Mouse (Mus musculus) neutrophil, adult 59 days (primary cell): ENCODE results near the gene Vars. TPM values are rescaled to one million over a fixed set of nuclear protein-coding genes. Genes with fewer than 3 reads are reported as not detected.

ENCODE experiments used
- total RNA-seq, 2 experiments: library from RNA; stranded (reverse); gene quantifications; 1 replicate in 1 of 2; 2 replicates in 1 of 2; pipeline ENCODE4 v1.2.4; 2023

Gene Vars
- total RNA-seq: 10 to 100 TPM; 61.3 to 70.3 TPM

GRCm38 (mm10) chr17:35000717-35001451, at the start of gene Vars:
Vars (plus strand) TSS chr17:35000987.

GRCm38 (mm10) chr17:34959130-34959778, 41.5 kb upstream of the Vars start, which contains the start of gene Hspa1b:
Hspa1b (minus strand) TSS chr17:34959238.

GRCm38 (mm10) chr17:34969822-34970221, 31.0 kb upstream of the Vars start, which contains the start of gene Gm20481:
Gm20481 (plus strand) TSS chr17:34969912.

GRCm38 (mm10) chr17:34972069-34972749, 28.6 kb upstream of the Vars start, which contains the start of the genes Hspa1a and Hspa1l:
Hspa1a (minus strand) TSS chr17:34972156.
Hspa1l (plus strand) TSS chr17:34972703.

GRCm38 (mm10) chr17:34981690-34982180, 19.1 kb upstream of the Vars start, which contains the start of gene Lsm2:
Lsm2 (plus strand) TSS chr17:34981862.

GRCm38 (mm10) chr17:35016376-35016775, 15.6 kb downstream of the Vars start, which contains the start of gene Vwa7:
Vwa7 (plus strand) TSS chr17:35016579.

GRCm38 (mm10) chr17:35027277-35028068, 26.7 kb downstream of the Vars start, which contains the start of gene Sapcd1:
Sapcd1 (minus strand) TSS chr17:35028016.

GRCm38 (mm10) chr17:35046681-35047455, 46.1 kb downstream of the Vars start, which contains the start of gene Msh5:
Msh5 (minus strand) TSS chr17:35046745.

GRCm38 (mm10) chr17:35049561-35050016, 48.8 kb downstream of the Vars start, which contains the start of gene Clic1:
Clic1 (plus strand) TSS chr17:35049966.

GRCm38 (mm10) chr17:35058911-35059892, 58.4 kb downstream of the Vars start, which contains the start of gene Ddah2:
Ddah2 (plus strand) TSS chr17:35059035.

GRCm38 (mm10) chr17:35064951-35065947, 64.5 kb downstream of the Vars start, which contains the start of gene Ly6g6c:
Ly6g6c (plus strand) TSS chr17:35065388.

Other genes with a start within 250 kb of the Vars start
- not detected for gene Cyp21a1, start 196.4 kb upstream of the Vars start, total RNA-seq
- 10 to 100 TPM; 39.4 to 40.7 TPM for gene Stk19, start 164.0 kb upstream of the Vars start, total RNA-seq
- gene Dxo, start 164.0 kb upstream of the Vars start, total RNA-seq: 10 to 100 TPM; 46.2 to 53.2 TPM
- 10 to 100 TPM; 83.2 to 91.6 TPM for gene Skiv2l, start 150.8 kb upstream of the Vars start, total RNA-seq
- 10 to 100 TPM; 24.1 to 27.8 TPM for gene Nelfe, start 150.6 kb upstream of the Vars start, total RNA-seq
- gene Cfb, start 138.5 kb upstream of the Vars start, total RNA-seq: under 1 TPM; 0.64 to 0.73 TPM
- 1 to 10 TPM; 2.7 to 2.8 TPM for gene Zbtb12, start 121.5 kb upstream of the Vars start, total RNA-seq
- gene Gm20547, start 118.9 kb upstream of the Vars start, total RNA-seq: not detected
- gene C2, start 102.7 kb upstream of the Vars start, total RNA-seq: 1 to 10 TPM in 1 of 2 experiments, under 1 TPM in 1; 0.22 to 1.6 TPM
- gene Ehmt2, start 102.5 kb upstream of the Vars start, total RNA-seq: 10 to 100 TPM; 58.0 to 71.6 TPM
- gene Slc44a4, start 86.5 kb upstream of the Vars start, total RNA-seq: under 1 TPM in 1 of 2 experiments, not detected in 1; 0.24 TPM
- gene Neu1, start 69.7 kb upstream of the Vars start, total RNA-seq: 10 to 100 TPM; 71.5 to 75.3 TPM
- gene Hspa1b, start 41.7 kb upstream of the Vars start, total RNA-seq: 10 to 100 TPM in 1 of 2 experiments, 1 to 10 TPM in 1; 6.4 to 28.6 TPM
- gene Gm20481, start 31.1 kb upstream of the Vars start, total RNA-seq: not detected
- 10 to 100 TPM; 14.6 to 41.1 TPM for gene Hspa1a, start 28.8 kb upstream of the Vars start, total RNA-seq
- not detected for gene Hspa1l, start 28.3 kb upstream of the Vars start, total RNA-seq
- gene Lsm2, start 19.1 kb upstream of the Vars start, total RNA-seq: 10 to 100 TPM; 29.9 to 39.2 TPM
- not detected for gene Vwa7, start 15.6 kb downstream of the Vars start, total RNA-seq
- under 1 TPM; 0.82 to 0.84 TPM for gene Sapcd1, start 27.0 kb downstream of the Vars start, total RNA-seq
- 1 to 10 TPM; 6.7 to 8.8 TPM for gene Msh5, start 45.8 kb downstream of the Vars start, total RNA-seq
- 100 to 1,000 TPM; 271 to 302 TPM for gene Clic1, start 49.0 kb downstream of the Vars start, total RNA-seq
- gene Ddah2, start 58.0 kb downstream of the Vars start, total RNA-seq: 1 to 10 TPM; 3.4 to 4.6 TPM
- not detected for gene Ly6g6c, start 64.4 kb downstream of the Vars start, total RNA-seq
- under 1 TPM; 0.64 to 0.93 TPM for gene Mpig6b, start 65.2 kb downstream of the Vars start, total RNA-seq
- not detected for gene Ly6g6e, start 75.9 kb downstream of the Vars start, total RNA-seq
- not detected for gene Ly6g6d, start 77.1 kb downstream of the Vars start, total RNA-seq
- under 1 TPM; 0.31 to 0.55 TPM for gene Ly6g6f, start 84.6 kb downstream of the Vars start, total RNA-seq
- 10 to 100 TPM; 48.8 to 54.6 TPM for gene Abhd16a, start 88.3 kb downstream of the Vars start, total RNA-seq
- not detected for gene Ly6g5c, start 107.3 kb downstream of the Vars start, total RNA-seq
- 10 to 100 TPM; 15.2 to 16.0 TPM for gene Ly6g5b, start 114.4 kb downstream of the Vars start, total RNA-seq
- 10 to 100 TPM; 25.6 to 26.4 TPM for gene Gpank1, start 120.5 kb downstream of the Vars start, total RNA-seq
- 100 to 1,000 TPM; 171 to 190 TPM for gene Csnk2b, start 121.1 kb downstream of the Vars start, total RNA-seq
- 10 to 100 TPM; 17.0 to 23.1 TPM for gene D17H6S53E, start 125.4 kb downstream of the Vars start, total RNA-seq
- not detected for gene Apom, start 131.1 kb downstream of the Vars start, total RNA-seq
- 100 to 1,000 TPM; 245 to 298 TPM for gene Bag6, start 134.2 kb downstream of the Vars start, total RNA-seq
- 100 to 1,000 TPM; 187 TPM for gene Prrc2a, start 163.9 kb downstream of the Vars start, total RNA-seq
- 10 to 100 TPM; 15.4 to 17.4 TPM for gene Aif1, start 175.1 kb downstream of the Vars start, total RNA-seq
- gene Lst1, start 187.5 kb downstream of the Vars start, total RNA-seq: 100 to 1,000 TPM; 614 to 632 TPM
- 10 to 100 TPM; 89.3 to 97.8 TPM for gene Ltb, start 193.5 kb downstream of the Vars start, total RNA-seq
- gene Tnf, start 201.0 kb downstream of the Vars start, total RNA-seq: 10 to 100 TPM; 62.5 to 72.6 TPM
- under 1 TPM in 1 of 2 experiments, not detected in 1; 0.26 TPM for gene Lta, start 204.4 kb downstream of the Vars start, total RNA-seq
- gene Gm16181, start 219.8 kb downstream of the Vars start, total RNA-seq: under 1 TPM in 1 of 2 experiments, not detected in 1; 0.75 TPM
- 1 to 10 TPM; 2.2 to 3.4 TPM for gene Atp6v1g2, start 232.7 kb downstream of the Vars start, total RNA-seq
- 10 to 100 TPM; 21.5 to 22.1 TPM for gene Nfkbil1, start 234.8 kb downstream of the Vars start, total RNA-seq
- gene Ddx39b, start 240.8 kb downstream of the Vars start, total RNA-seq: 100 to 1,000 TPM; 206 to 207 TPM